Mouse (Mus musculus) spleen, adult 12 weeks (tissue): ENCODE data around the gene Elob.

Source experiments
- DNase-seq: peaks from one replicate; pipeline ENCODE4 v3.0.0; 2022; ENCODE audit warnings: low spot score

Elob gene

DNA sequence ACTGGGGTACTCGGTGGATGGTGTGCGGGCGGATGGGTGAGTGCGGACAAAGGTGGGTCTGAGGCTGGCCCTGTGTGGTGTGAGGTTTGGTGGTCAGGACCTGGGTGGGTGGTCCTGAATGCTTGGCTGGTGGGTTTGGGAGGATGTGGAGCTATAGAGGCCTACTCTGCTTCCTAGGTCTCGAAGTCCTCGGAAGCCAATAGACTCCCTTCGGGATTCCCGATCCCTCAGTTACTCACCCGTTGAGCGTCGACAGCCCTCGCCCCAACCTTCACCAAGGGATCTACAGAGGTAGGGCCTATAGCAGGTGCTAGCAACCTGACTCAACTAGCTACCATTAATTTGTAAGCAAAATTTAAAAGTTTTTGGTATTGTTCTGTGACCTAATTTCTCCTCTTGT, 5.3 kb downstream of the Elob start:
- no peak for DNase-seq

DNA sequence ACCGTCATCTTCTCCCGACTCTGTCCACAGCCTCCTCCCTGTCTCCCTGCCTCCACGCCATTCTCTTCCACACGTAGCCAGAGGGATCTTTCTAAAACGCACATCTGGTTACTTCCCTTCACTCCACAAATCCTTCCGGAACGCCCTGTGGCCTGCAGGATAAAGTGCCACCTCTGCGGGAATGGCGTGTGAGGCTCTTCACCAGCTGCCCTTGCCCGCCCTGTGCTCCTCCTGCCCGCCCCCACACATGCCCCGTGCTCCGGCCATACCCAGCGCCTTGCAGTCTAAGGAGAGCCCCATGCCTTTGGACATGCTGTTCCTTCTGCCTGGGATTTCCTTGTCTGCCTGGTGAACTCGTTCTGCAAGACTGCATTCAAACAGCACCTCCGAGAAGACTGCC, 5.9 kb downstream of the Elob start:
- DNase-seq: no peak

GRCm38 (mm10) chr17:23822094-23822493, 6.8 kb downstream of the Elob start:
- no peak for DNase-seq

GRCm38 (mm10) chr17:23820731-23821130, 8.2 kb downstream of the Elob start:
- DNase-seq: no peak

DNA sequence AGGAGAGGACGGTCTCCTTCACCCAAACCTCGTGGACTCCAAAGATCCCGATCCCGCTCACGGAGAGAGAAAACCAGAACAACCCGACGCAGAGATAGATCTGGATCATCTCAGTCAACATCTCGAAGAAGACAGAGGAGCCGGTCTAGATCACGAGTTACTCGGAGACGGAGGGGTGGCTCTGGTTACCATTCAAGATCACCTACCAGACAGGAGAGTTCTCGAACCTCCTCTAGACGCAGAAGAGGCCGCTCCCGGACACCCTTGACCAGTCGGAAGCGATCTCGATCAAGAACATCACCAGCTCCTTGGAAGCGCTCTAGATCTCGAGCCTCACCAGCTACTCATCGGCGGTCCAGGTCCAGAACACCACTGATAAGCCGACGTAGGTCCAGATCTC, 9.7 kb downstream of the Elob start:
- no peak for DNase-seq

DNA sequence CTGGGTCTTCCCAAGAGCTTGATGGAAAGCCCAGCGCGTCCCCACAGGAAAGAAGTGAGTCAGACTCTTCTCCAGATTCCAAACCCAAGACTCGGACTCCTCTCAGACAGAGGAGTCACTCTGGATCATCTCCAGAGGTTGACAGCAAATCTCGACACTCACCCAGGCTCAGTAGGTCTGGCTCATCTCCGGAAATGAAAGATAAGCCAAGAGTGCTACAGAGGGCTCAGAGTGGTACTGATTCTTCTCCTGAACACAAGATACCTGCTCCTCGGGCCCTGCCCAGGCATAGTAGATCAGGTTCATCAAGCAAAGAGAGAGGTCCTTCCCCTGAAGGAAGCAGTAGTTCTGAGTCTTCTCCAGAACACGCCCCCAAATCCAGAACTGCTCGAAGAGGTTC, 10.4 kb downstream of the Elob start:
- no peak for DNase-seq

- DNase-seq: no peak
These were observed 13.3 kb downstream of the Elob start for GRCm38 (mm10) chr17:23815641-23816040.

DNA sequence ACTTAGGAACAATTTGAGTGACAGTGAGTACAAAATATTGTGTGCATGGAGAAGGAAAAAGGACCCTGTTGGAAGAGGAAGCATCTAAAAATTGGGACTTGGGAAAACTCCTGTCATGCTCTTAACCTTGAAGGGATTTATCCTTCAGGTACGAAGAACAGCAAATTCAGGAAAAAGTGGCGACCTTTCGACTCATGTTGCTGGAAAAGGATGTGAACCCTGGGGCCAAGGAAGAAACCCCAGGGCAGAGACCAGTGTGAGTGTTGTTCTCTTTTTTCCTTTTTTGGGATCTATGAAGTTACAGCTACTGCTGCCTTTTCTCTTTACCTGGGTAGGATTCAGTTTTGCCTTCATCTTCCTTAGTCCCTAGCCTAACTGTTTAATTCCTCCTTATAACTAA, 21.0 kb downstream of the Elob start:
- no peak for DNase-seq

GRCm38 (mm10) chr17:23806867-23807266, 22.1 kb downstream of the Elob start:
- no peak for DNase-seq

DNA sequence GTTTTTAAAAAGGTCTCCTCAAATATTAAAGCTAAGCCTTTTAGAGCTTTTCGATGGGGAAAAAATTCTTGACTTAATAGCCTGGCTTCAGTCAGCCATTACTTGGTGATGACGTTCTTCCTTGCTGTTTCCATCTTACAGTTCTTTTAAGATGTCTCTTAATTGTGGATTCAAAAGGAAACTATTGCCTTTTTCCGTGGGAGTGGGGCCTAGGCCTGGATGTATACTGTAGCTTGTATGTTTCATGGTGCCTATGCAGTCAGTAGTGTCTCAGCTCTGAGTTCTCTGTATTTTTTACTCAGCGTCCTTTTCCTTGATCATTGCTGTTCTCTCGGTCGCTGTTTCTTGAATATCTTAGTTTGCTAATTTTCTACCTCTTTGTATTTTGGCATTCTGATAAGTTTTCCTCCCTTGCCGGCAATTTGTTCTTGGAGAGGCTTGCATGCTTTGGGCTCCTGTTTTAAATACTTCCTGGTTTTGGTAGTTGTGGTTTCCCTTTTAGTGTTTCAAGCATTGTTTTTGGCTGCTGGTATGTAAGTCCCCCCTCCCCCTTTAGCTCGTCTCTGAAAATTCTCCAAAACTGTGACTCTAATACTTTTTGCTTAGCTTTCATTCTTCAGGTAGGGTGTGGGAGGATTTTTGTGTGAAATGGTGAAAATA, 24.4 kb downstream of the Elob start:
- DNase-seq: no peak

- DNase-seq: no peak
These were observed 25.4 kb downstream of the Elob start for GRCm38 (mm10) chr17:23803366-23804041.

- DNase-seq: peak; percentile 88
These were observed 26.1 kb downstream of the Elob start for GRCm38 (mm10) chr17:23802746-23803365.

GRCm38 (mm10) chr17:23801627-23802026, 27.3 kb downstream of the Elob start:
- no peak for DNase-seq

GRCm38 (mm10) chr17:23797316-23797715, 31.6 kb downstream of the Elob start:
- DNase-seq: no peak

GRCm38 (mm10) chr17:23795323-23795722, 33.6 kb downstream of the Elob start:
- no peak for DNase-seq

GRCm38 (mm10) chr17:23791079-23791357, 37.9 kb downstream of the Elob start:
- no peak for DNase-seq

DNA sequence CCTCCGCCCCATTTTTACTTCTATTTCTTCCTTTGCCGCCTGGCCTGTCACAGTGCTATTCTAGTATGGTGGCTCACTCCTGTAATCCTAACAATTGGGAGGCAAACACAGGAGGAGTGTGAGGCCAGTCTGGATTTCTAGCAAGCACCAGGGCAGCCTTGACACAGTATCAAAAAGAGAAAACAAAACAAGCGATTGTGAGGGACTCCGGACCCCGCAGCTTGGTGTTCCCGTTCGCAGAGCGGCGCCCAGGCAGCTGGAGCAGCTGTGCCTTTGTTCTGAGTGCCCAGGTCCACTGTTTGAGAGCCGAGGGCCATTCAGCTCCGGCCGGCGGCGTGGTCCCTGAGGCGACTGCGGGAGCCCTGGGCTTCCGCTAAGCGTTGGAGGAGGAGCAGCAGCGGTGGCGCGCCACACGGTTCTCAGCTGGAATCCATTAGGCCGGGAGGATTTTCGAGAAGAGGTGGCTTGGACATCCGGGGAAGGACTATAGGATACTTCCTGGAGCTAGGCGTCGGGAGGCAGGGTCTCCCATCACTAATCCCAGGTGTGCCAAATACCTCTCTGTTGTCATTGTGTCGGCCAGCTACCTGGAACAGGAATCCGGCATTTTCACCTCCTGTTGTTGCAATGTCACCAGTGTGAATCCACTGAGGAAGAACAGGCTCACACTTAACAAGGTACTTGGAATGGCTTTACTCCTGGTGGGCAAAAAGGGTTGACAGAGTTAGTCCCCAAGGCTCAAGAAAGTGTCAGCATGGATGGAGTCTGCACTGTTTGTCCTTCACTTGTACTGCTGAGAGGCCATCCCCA, 38.5 kb downstream of the Elob start, which contains the start of gene Srrm2:
TSS of gene Srrm2 (plus strand) at position 264 of the 810 bp plus-strand sequence.
- DNase-seq: no peak

GRCm38 (mm10) chr17:23789749-23790268, 39.1 kb downstream of the Elob start:
- no peak for DNase-seq

DNA sequence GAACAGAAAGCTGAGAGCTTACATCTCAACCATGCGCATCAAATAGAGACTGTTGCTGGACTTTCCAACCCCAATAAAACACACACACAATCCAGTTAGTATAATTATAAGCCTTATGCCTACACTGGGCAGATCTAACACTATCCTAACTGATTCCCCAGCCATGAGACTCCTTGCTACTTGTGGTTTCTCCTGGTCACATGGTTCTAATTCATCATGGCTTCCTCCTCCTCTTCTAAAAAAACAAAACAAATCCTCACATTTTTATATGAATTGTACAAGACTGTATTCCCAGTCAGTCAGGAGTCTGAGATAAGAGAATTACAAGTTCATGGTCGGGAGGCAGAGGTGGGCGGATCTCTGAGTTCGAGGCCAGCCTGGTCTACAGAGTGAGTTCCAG, 40.0 kb downstream of the Elob start:
- no peak for DNase-seq

DNA sequence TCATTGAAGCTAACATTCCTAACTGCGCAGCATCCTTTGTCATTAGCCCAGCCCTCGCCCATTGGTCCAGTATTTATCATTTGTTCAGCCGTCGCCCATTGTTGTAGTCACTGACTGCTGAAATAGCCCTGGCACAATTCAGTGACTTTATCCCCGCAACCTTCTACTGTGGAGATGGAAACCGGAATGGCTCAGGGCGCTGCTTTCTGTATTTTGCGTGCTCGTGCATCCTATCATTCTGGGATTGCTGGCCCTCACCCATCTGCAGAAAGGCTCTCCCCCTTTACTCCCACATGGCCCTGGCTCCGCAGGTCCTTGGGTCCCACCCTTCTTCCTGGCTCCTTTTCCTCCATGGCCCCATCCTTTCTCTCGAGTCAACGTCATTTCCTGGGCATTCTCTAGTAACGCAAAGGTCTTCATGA, 42.4 kb downstream of the Elob start:
- DNase-seq: no peak

DNA sequence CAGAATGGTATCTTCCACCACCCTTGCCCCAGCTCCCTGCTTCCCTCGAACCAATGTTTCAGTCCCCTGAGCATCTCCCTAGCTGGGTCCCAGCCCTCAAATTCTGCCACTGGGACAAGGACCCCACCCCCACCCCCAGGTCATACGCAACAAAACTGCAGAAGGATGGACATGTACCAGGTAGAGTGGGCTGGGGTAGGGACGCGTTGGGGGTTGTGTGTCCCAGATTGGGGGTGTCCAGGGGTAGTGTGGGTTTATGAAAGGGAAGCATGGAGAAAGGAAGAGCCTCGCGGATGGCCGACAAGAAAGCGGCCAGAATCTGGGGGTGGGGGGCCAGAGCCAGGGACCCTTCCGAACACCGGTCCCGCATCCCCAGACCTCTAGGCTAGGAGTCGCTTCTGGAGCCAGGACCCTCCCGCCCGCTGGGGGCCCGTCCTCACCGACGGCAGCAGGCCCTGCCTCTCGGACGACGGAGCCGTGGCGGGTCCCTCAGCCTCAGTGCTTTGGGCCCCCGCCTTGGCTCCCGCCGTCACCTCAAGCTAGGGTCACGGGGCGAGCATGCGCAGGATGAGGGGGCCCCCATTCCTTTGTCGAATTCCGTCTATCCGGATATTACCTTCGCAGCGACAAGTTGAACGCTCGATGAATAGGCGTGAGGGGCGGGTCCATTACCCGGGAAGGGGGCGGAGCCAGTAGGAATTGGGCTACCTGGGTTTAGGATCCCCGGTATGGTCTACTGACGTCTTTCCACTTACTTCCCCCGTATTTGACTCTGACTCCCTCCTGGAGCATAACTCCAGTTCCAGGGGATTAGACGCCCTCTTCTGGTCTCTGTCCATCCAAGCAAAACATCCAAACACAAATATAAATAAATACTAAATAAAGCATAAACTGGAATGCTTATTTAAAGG, 43.1 kb downstream of the Elob start, which contains the start of gene Flywch2:
TSS of gene Flywch2 (minus strand) at position 521 of the 911 bp plus-strand sequence.
- DNase-seq: peak; percentile 56
